Mouse (Mus musculus) left cerebral cortex, adult 2 months (tissue): ENCODE measurements around the gene Pip4k2a. TPM values are rescaled to one million over a fixed set of nuclear protein-coding genes. Genes with fewer than 3 reads are reported as not detected.
A peak's percentile ranks its signal among the peaks of the same experiment; 100 is the strongest.

ENCODE experiments used
- DNase-seq, 2 experiments: peaks; one replicate each; pipeline ENCODE4 v3.0.0; 2021 to 2022; ENCODE audit warnings: low spot score in 2 of 2, mixed read lengths in 1 of 2; ENCODE audit errors: extremely low spot score in 1 of 2
- H3K27ac ChIP-seq: fragments of 200-600 bp; 2 replicates; pipeline ENCODE4 v1.8.1; 2022
- H3K4me3 ChIP-seq: fragments of 200-600 bp; 2 replicates; pipeline ENCODE4 v1.8.1; 2022
- CTCF ChIP-seq: fragments of 200-600 bp; IDR thresholded peaks from 2 replicates; pipeline ENCODE4 v1.8.1; 2022; ENCODE audit warnings: antibody characterized with exemption, mild to moderate bottlenecking, moderate library complexity
- intact Hi-C: fragments of 180-260 bp; cut with DNase I; formaldehyde crosslinking; loops from one replicate; pipeline ENCODE4 v1.15.1; 2025
- total RNA-seq, 2 experiments: library from RNA; stranded (reverse); gene quantifications; 2 replicates each; pipeline ENCODE4 v1.2.3; 2021

The Pip4k2a gene
- total RNA-seq, 2 experiments from 2014 or later = 49.3 to 50.1 TPM

DNA sequence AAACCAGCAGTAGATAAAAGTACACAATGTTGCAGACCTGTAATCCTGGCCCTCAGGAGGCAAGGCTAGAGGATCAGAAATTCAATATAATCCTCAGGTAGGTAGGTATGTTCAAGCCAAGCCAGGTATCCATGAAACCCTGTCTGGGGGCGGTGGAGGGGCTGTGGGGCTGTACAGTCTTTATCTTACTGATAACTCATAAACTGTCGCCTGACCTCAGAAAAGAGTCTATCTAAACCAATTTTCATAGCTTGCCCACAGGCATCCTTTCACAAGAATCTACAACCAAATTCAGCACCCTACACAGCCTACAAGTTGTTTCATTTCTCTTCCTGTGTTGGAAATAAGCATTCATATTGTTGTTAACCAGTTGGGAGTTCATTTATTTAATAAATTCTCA, 1.5 kb upstream of the Pip4k2a start:
- no peak overlapping the region for H3K4me3 ChIP-seq
- intact Hi-C loops = loop anchor here (2.0 to 10.0 kb wide), 5 partner anchors 133 to 945 kb away; partner anchors contain the start of genes Bmi1, Mllt10 and Spag6
- TF ChIP-seq CTCF = no peak
- no peak overlapping the region for H3K27ac ChIP-seq
- DNase-seq = no peak

DNA sequence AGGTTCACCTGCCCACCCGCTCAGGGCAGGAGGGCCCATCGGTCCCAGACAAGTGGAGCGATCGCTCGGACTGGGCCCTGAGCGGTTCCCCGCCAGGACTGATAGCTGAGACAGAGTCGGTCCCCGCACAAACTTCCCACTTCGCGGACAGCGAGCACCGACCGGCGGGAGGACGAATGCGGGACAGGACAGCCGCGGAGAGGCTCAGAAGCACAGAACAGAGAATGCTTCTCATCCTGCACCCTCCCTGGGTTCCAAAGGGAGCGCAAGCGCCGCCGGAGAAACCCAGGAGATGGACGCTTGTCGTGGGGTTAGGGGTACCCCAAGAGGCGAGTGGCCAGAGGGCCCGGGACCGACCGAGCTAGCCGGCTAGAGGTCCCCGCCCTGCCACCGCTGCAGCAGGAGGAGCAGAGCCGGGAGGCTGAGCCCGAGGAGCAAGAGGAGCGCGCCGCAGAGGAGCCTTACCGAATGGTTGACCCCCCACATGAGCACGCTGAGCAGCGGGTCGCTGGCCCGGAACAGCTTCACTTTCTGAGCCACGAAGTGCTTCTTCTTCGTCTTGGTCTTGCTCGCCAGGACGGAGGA, 447 bp downstream of the Pip4k2a start:
- Histone ChIP-seq H3K4me3 (peak overlapping the region; percentile 86), H3K27ac (peak overlapping the region; percentile 96)
- no peak for TF ChIP-seq CTCF
- intact Hi-C loops = loop anchor here (1.0 to 10.0 kb wide), 7 partner anchors 45 to 943 kb away; partner anchors contain the start of genes Bmi1, Mllt10 and Spag6
- peak; percentile 46 to 54 for DNase-seq

DNA sequence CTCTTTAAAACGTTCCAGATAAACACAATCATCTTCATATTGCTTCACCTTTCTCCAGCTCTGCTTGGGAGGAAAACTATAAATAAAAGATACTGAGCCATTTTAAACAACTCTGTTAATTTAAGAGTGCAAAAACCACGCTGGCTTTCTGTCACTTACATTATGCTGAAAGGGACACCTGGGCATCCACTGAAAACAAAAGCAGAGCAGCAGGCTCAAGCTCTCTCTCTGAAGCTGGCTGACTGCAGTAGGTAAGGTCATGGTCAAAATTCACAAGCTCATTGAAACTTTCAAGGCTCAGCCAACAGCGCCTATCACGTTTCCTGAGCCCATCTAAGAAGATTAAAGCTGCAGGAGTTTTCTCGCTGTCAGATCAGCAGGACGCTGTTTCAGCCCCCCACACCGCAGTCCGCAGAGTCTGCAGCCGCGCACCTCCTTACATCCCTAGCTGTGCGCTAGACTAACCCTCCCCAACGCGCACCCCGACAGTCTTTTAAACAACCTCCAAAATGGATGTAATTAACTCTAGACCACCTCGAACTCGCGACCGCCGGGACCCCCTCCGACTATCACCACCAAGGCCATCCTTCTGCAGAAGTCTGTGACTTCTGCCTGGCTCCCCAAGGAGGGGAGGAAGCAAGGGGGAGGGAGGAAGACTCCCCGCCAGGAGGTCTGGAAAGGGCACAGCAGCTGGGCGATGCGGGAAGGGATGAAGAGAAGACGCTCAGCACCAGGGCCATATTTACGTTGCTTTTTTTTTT, 1.3 kb downstream of the Pip4k2a start:
- Histone ChIP-seq H3K27ac (peak overlapping the region; percentile 96), H3K4me3 (peak overlapping the region; percentile 86)
- DNase-seq = peak; percentile 13 to 26
- TF ChIP-seq CTCF = no peak
- intact Hi-C loops = loop anchor here (1.0 to 10.0 kb wide), 7 partner anchors 44 to 942 kb away; partner anchors contain the start of genes Bmi1, Mllt10 and Spag6

DNA sequence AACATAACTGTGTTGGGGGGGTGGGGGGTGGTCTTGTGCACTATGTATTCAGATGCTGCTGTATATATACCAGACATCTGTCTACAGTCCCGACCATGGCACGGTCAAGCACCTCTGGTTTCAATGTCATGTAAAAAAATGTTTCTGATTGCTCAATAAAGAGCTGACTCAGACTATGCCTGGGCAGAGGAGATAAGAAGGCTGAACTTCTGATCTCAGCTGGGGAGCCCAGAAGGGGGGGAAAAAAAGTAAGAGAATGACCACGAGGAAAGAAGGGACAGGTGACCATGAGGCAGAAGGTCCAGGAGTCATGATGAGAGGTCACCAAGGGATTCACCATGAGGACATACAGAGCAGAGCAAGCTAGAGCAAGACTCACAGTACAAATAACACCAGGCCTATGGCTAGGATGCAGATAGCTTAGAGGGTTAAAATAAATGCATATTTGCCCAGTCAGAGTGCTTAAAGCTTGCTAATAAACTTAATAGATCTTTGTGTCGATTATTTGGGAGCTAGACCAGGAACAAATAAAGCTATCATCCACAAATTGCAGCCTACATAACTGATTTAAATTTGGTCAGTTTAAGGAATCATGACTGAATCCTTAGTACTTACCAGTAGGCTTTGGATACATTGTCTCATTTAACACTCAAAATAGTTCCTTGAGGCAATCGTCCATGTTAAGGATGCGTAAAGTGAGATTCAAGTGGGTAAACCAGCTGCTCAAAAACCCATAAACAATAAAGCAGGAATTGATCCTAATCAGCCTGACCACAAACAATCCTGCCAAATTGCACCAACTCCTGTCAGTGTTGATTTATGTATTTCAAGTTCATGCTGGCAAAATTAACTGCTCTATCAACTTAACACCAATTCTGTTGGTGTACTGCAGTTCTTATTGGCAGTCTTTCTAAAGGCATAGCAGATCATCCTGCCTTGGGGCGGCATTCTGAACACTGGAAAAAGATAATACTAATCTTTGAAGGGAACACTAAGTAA, 5.1 kb downstream of the Pip4k2a start:
- intact Hi-C loops = loop anchor here (10.0 kb wide), 1 partner anchor 938 kb away; the partner anchor contains the start of gene Mllt10

GRCm38 (mm10) chr2:18988885-18989284, 9.0 kb downstream of the Pip4k2a start:
- no peak for TF ChIP-seq CTCF
- Histone ChIP-seq H3K27ac (no peak overlapping the region), H3K4me3 (no peak overlapping the region)
- intact Hi-C loops = no loop called here
- no peak for DNase-seq

More for the DNA sequence above, 5.1 kb downstream of the Pip4k2a start:
- no peak for DNase-seq
- no peak for TF ChIP-seq CTCF
- Histone ChIP-seq H3K4me3 (no peak overlapping the region), H3K27ac (no peak overlapping the region)

DNA sequence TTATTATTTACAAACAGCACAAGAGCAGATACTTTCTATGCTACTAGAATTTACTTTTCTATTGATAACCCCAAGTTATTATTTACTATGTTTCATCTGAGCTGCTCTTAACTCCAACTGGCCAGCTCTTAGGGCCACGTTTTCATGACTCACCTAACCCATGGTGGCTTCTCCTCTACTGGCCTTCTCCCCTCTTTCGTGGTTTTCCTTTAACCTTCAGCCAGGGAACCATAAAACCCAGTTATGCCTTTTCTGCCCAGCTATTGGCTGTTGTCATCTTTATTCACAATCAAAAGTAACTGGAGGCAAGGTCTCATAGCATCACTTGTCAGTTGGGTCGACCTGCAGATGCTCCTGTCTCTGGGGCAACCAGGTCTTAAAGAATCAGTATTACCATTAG, 12.4 kb downstream of the Pip4k2a start:
- no peak for TF ChIP-seq CTCF
- DNase-seq = no peak
- Histone ChIP-seq H3K27ac (no peak overlapping the region), H3K4me3 (no peak overlapping the region)
- intact Hi-C loops = no loop called here

DNA sequence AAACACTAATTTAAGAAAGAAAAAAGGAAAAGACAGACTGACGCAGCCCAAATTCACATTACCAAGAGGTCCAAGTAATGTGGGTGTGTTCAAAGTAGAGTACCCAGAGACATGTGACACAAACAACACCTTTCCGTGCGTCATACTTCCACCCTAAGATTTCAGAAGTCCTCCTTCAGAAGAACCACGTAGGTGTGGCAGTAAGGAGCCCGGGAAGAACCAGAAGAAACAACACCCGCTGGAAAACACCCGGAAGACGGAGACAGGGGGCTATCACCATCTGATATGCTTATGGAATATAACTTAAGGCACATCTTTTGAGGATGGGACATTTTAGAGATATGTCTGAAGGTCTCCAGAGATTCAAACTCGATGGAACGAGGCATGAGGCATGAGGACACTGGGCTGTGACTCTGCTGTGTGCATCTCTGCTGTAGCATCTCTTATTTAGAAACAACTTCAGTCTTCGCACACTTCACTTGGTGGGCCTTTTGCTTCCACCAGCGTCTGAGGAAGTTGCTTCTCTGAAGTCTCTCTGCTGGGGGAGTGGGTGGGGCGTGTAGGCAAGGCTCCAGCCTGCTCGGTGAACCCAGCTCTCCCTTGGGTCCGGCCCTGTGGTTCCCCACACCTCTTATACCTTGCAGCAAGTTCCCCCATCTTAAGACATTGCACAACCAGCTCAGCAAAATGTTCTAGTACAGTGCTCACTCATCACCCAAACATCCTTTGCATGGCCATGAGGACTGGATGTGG, 13.7 kb downstream of the Pip4k2a start:
- DNase-seq = no peak
- no peak overlapping the region for H3K27ac ChIP-seq
- no peak overlapping the region for H3K4me3 ChIP-seq
- TF ChIP-seq CTCF = no peak
- intact Hi-C loops = no loop called here

- no peak for TF ChIP-seq CTCF
- Histone ChIP-seq H3K27ac (no peak overlapping the region), H3K4me3 (no peak overlapping the region)
- DNase-seq = no peak
- intact Hi-C loops = no loop called here
These were observed 14.4 kb downstream of the Pip4k2a start for GRCm38 (mm10) chr2:18983546-18983945.

- DNase-seq = no peak
- Histone ChIP-seq H3K4me3 (no peak overlapping the region), H3K27ac (no peak overlapping the region)
- intact Hi-C loops = no loop called here
- TF ChIP-seq CTCF = no peak
These were observed 15.3 kb downstream of the Pip4k2a start for GRCm38 (mm10) chr2:18982581-18982980.

DNA sequence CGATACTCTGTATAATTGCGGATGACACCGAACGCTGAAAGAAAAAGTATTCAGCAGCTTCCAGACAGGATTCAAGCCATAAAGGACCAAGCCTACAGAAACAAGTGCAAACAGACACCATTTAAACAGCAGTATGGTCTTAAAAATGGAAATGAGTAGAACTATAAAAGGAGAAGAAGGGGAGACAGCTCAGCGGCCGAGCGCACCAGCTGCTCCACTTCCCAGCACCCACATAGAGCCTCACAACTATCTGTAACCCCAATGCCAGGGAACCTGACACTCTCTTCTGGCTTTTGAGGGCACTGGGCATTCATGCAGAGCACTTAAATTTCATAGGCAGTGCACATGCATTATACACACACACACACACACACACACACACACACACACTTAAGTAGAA, 18.3 kb downstream of the Pip4k2a start:
- Histone ChIP-seq H3K4me3 (peak overlapping the region; percentile 21; the same call in 1 of the 2 replicates), H3K27ac (no peak overlapping the region)
- TF ChIP-seq CTCF = no peak
- DNase-seq = no peak
- intact Hi-C loops = no loop called here

- intact Hi-C loops = no loop called here
- DNase-seq = no peak
- no peak overlapping the region for H3K27ac ChIP-seq
- peak overlapping the region; percentile 21; the same call in 1 of the 2 replicates for H3K4me3 ChIP-seq
- TF ChIP-seq CTCF = no peak
These were observed 18.9 kb downstream of the Pip4k2a start for GRCm38 (mm10) chr2:18979046-18979445.
